Mouse (Mus musculus) bone marrow, adult 2 months (tissue): ENCODE data around the gene Wnt2b. TPM values are rescaled to one million over a fixed set of nuclear protein-coding genes. Genes with fewer than 3 reads are reported as not detected.

Source experiments
- H3K27ac ChIP-seq: fragments of 200-500 bp; 2 replicates; pipeline ENCODE4 v1.5.1; 2012; ENCODE audit warnings: low read depth, mild to moderate bottlenecking, control low read depth, inconsistent platforms, low read length; ENCODE audit not compliant: control insufficient read depth, poor library complexity, insufficient read depth
- H3K4me1 ChIP-seq: fragments of 200-500 bp; 2 replicates; pipeline ENCODE4 v1.6.1; 2011; ENCODE audit warnings: low read length; ENCODE audit not compliant: control insufficient read depth, insufficient read depth
- H3K4me3 ChIP-seq: fragments of 200-500 bp; replicated peaks from 2 replicates; pipeline ENCODE3; 2011; ENCODE audit warnings: mild to moderate bottlenecking, low read depth, low read length, control low read depth; ENCODE audit not compliant: control insufficient read depth
- CTCF ChIP-seq: fragments of 200-500 bp; IDR thresholded peaks from 2 replicates; pipeline ENCODE4 v1.5.1; 2011; ENCODE audit warnings: low read length, control low read depth; ENCODE audit not compliant: control insufficient read depth, insufficient read depth
- POLR2A ChIP-seq: fragments of 200-500 bp; IDR thresholded peaks from 2 replicates; pipeline ENCODE4 v1.6.1; 2011; ENCODE audit warnings: low read depth, mild to moderate bottlenecking, control low read depth, low read length, borderline replicate concordance; ENCODE audit not compliant: control insufficient read depth
- WGBS: fragments of 180-500 bp; shearing (Covaris S2); methylation state at CpG from one replicate; pipeline ENCODE4 v1.1.7; 2018; 5-methylcytosine and 5-hydroxymethylcytosine counted together
- polyA plus RNA-seq: library from polyadenylated mRNA; stranded (reverse); fragments of >200 nt; gene quantifications from 2 replicates; pipeline ENCODE4 v1.2.4, GENCODE M21; 2011; ENCODE audit warnings: low replicate concordance; ENCODE audit not compliant: missing spikeins, insufficient read depth, insufficient read length

The Wnt2b gene
- polyA plus RNA-seq, 1 experiment, result not detected

DNA sequence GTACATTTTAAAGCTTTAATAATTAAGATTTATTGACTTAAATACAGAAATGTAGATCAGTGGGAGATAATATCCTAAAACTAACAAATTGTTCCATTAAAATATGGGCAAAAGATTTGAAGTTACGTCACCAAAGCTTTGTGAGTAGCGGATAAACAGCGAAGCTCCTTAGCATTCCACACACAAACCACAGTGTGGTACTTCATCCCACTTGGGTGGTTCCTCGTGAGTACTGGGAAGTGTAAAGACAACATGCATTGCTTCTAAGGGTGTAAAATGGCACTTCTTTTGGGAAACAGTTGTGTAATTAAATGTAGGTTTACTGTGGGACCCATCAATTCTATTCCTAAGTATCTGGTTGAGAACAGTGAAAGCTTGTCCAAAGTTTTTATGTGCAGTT, 60.6 kb downstream of the Wnt2b start:
- no peaks in the 10 kb centered on the region for H3K4me1 ChIP-seq
- no peak overlapping the region for H3K27ac ChIP-seq
- 90% methylated on average over 4 of the region's 4 CpGs for WGBS
- TF ChIP-seq POLR2A (no peak), CTCF (no peak)
- no peak overlapping the region for H3K4me3 ChIP-seq

DNA sequence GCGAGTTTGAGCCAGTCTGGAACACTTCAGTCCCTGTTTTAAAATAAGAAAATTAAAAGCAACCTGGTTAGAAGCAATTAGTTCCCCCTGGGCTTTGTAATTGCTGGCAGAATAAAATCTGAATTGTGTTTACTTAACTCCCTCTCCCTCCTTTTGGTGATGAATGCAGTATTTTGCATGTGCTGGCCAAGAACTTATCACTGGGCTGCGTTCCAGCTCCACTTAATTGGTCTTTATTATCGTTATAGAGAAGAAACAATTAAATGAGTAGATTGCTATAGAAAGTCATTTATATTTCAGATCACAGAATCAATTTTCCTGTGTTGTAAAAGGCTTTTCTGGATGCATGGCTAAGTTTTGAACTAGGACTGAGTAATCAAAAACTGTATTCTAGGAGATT, 65.6 kb downstream of the Wnt2b start:
- no peak overlapping the region for H3K4me3 ChIP-seq
- WGBS, result 83% methylated on average over 3 of the region's 3 CpGs
- TF ChIP-seq CTCF, result no peak
- TF ChIP-seq POLR2A, result no peak

More for the DNA sequence above, 65.6 kb downstream of the Wnt2b start:
- Histone ChIP-seq H3K27ac (no peak overlapping the region), H3K4me1 (no peaks in the 10 kb centered on the region)

Other genes with a start within 250 kb of the Wnt2b start
- gene Ppm1j, start 180.9 kb downstream of the Wnt2b start, polyA plus RNA-seq, result 2.0 and 2.6 TPM in 2 replicates
- 0.31 TPM in 1 of 2 replicates, not detected in the other for gene Fam19a3, start 180.1 kb downstream of the Wnt2b start, polyA plus RNA-seq
- 23.4 and 33.5 TPM in 2 replicates for gene Rhoc, start 173.5 kb downstream of the Wnt2b start, polyA plus RNA-seq
- gene Mov10, start 143.4 kb downstream of the Wnt2b start, polyA plus RNA-seq, result 7.5 and 18.5 TPM in 2 replicates
- gene St7l, start 97.9 kb downstream of the Wnt2b start, polyA plus RNA-seq, result 3.4 and 14.7 TPM in 2 replicates
- gene Capza1, start 97.4 kb downstream of the Wnt2b start, polyA plus RNA-seq, result 32.7 and 62.7 TPM in 2 replicates
- gene Cttnbp2nl, start 91.2 kb upstream of the Wnt2b start, polyA plus RNA-seq, result 4.3 and 5.8 TPM in 2 replicates
- not detected in 2 replicates for gene 4930564D02Rik, start 104.9 kb upstream of the Wnt2b start, polyA plus RNA-seq